Mouse (Mus musculus): ENCODE measurements around the gene Slc25a1. TPM values are rescaled to one million over a fixed set of nuclear protein-coding genes. Genes with fewer than 3 reads are reported as not detected.

Slc25a1 gene
- polyA plus RNA-seq, 1 experiment from 2014 or later: 107 TPM

Other genes starting within 250 kb of the Slc25a1 start
- gene Med15, start 195.3 kb downstream of the Slc25a1 start, polyA plus RNA-seq (2015; fragmentation: Nextera tagmentation; extraction: Ambion mirVana): 44.1 and 56.1 TPM in 2 replicates
- gene Klhl22, start 168.6 kb downstream of the Slc25a1 start, polyA plus RNA-seq (2015; fragmentation: Nextera tagmentation; extraction: Ambion mirVana): 69.8 and 72.0 TPM in 2 replicates
- gene Scarf2, start 130.9 kb downstream of the Slc25a1 start, polyA plus RNA-seq (2015; fragmentation: Nextera tagmentation; extraction: Ambion mirVana): 8.1 and 8.9 TPM in 2 replicates
- 0.09 TPM in 1 of 2 replicates, not detected in the other for gene B830017H08Rik, start 95.1 kb downstream of the Slc25a1 start, polyA plus RNA-seq (2015; fragmentation: Nextera tagmentation; extraction: Ambion mirVana)
- gene Car15, start 89.9 kb downstream of the Slc25a1 start, polyA plus RNA-seq (2015; fragmentation: Nextera tagmentation; extraction: Ambion mirVana): 35.7 and 48.6 TPM in 2 replicates
- 2.6 TPM in 2 replicates for gene Gm20518, start 36.5 kb downstream of the Slc25a1 start, polyA plus RNA-seq (2015; fragmentation: Nextera tagmentation; extraction: Ambion mirVana)
- gene Tssk1, start 34.0 kb downstream of the Slc25a1 start, polyA plus RNA-seq (2015; fragmentation: Nextera tagmentation; extraction: Ambion mirVana): 0.09 TPM in 1 of 2 replicates, not detected in the other
- gene Dgcr2, start 29.7 kb downstream of the Slc25a1 start, polyA plus RNA-seq (2015; fragmentation: Nextera tagmentation; extraction: Ambion mirVana): 103 and 107 TPM in 2 replicates
- not detected in 2 replicates for gene Tssk2, start 29.6 kb downstream of the Slc25a1 start, polyA plus RNA-seq (2015; fragmentation: Nextera tagmentation; extraction: Ambion mirVana)
- 40.7 and 44.8 TPM in 2 replicates for gene Ess2, start 16.9 kb downstream of the Slc25a1 start, polyA plus RNA-seq (2015; fragmentation: Nextera tagmentation; extraction: Ambion mirVana)
- gene Gsc2, start 13.2 kb downstream of the Slc25a1 start, polyA plus RNA-seq (2015; fragmentation: Nextera tagmentation; extraction: Ambion mirVana): not detected in 2 replicates
- gene Vpreb2, start 52.2 kb upstream of the Slc25a1 start, polyA plus RNA-seq (2015; fragmentation: Nextera tagmentation; extraction: Ambion mirVana): not detected in 2 replicates
- 103 and 104 TPM in 2 replicates for gene Dgcr6, start 124.6 kb upstream of the Slc25a1 start, polyA plus RNA-seq (2015; fragmentation: Nextera tagmentation; extraction: Ambion mirVana)
- 22.3 and 23.0 TPM in 2 replicates for gene Prodh, start 162.0 kb upstream of the Slc25a1 start, polyA plus RNA-seq (2015; fragmentation: Nextera tagmentation; extraction: Ambion mirVana)
- gene Rtn4r, start 199.4 kb upstream of the Slc25a1 start, polyA plus RNA-seq (2015; fragmentation: Nextera tagmentation; extraction: Ambion mirVana): 1.0 and 3.4 TPM in 2 replicates